Mouse (Mus musculus) thymus, adult 2 months (tissue): ENCODE measurements at regions not wholly inside any gene's neighbourhood (a gene's known extent, or its start where the extent isn't known, plus 50 kb on each side); places are given as distances from the start of the nearest gene placed in this dataset.

Experiments used
- CTCF ChIP-seq: fragments of 200-500 bp; IDR thresholded peaks from 2 replicates; pipeline ENCODE4 v1.5.1; 2012; ENCODE audit warnings: mild to moderate bottlenecking, control low read depth, low read length, moderate library complexity, borderline replicate concordance; ENCODE audit not compliant: control insufficient read depth, poor library complexity, insufficient read depth; ENCODE audit errors: extremely low read depth
- POLR2A ChIP-seq: fragments of 200-500 bp; IDR thresholded peaks from 2 replicates; pipeline ENCODE4 v1.6.1; 2012; ENCODE audit warnings: mild to moderate bottlenecking, low read length, control low read depth, moderate library complexity; ENCODE audit not compliant: control insufficient read depth, poor library complexity, insufficient read depth; ENCODE audit errors: extremely low read depth

- TF ChIP-seq POLR2A (no peak), CTCF (no peak)
These were observed 466.5 kb downstream of the Kcnj2 start for GRCm38 (mm10) chr11:111532457-111532856.
